27 mouse cellular contexts compared by ENCODE assay signal in the genomic region with DNA sequence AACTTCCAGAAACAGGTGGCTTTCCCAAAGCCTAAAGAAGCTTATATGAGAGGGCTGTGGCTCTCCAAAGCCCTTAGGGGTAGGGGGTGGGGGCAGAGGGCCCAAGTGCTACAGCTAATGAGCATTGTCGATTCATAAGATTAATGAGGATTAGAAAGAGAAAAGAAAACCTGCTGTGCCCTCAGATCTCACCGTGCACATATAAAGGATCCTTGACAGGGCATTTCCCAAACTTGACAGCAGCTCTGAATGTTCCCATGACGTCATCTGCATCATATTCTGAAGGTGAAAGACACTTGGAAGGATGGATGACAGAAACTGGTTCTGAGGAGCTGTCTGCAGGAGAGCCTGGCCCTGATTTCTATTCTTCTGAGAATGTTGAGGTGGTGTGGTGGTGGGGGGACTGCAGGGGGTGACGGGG.
DNase-seq lines count a peak whose midpoint lies in the region; ATAC-seq lines count a peak whose summit lies in the region.
"Had no signal": no experiment of that assay in that cellular context is flagged by ENCODE, and none has a peak within 500 bp of the region (broad histone marks: within the 10 kb centered on the region; RNA-seq: fewer than 3 reads in every experiment).

No protein-coding gene starts in this region.

- WGBS in hindbrain, embryonic 10.5 days: 40% methylated on average over 4 of the region's 4 CpGs
- WGBS in hindbrain, embryonic 13.5 days: 19% methylated on average over 4 of the region's 4 CpGs
- 16% methylated on average over 4 of the region's 4 CpGs for WGBS in forebrain, embryonic 10.5 days
- WGBS in forebrain, embryonic 14.5 days: 5% methylated on average over 4 of the region's 4 CpGs

- ATAC-seq in hindbrain, embryonic 13.5 days (ENCODE audit: low FRiP score): no peak
- peak; percentile 83 for ATAC-seq in forebrain, embryonic 14.5 days
- ATAC-seq: activated CD4-positive, CD25-positive, alpha-beta regulatory T cell, adult 4 months; intestine, postnatal 0 days had no signal

- no peaks in the 10 kb centered on the region for H3K36me3 ChIP-seq in hindbrain, embryonic 10.5 days
- no peaks in the 10 kb centered on the region for H3K36me3 ChIP-seq in hindbrain, embryonic 13.5 days
- no peaks in the 10 kb centered on the region for H3K36me3 ChIP-seq in forebrain, embryonic 10.5 days (replicated peaks)
- no peaks in the 10 kb centered on the region for H3K36me3 ChIP-seq in forebrain, embryonic 14.5 days (ENCODE audit: control insufficient read depth, insufficient read depth, low read length)
- H3K36me3 ChIP-seq: embryonic facial prominence, embryonic 12.5 days; kidney, embryonic 15.5 days; liver, embryonic 13.5 days; neural tube, embryonic 12.5 days; stomach, embryonic 15.5 days had no signal

- H3K4me1 ChIP-seq in hindbrain, embryonic 10.5 days (replicated peaks): peaks cover 19% of the 10 kb centered on the region; the same call in 1 of the 2 replicates
- H3K4me1 ChIP-seq in hindbrain, embryonic 13.5 days (replicated peaks): peaks cover 8% of the 10 kb centered on the region; the same call in 1 of the 2 replicates
- H3K4me1 ChIP-seq in forebrain, embryonic 10.5 days: peaks cover 47% of the 10 kb centered on the region
- peaks cover 22% of the 10 kb centered on the region for H3K4me1 ChIP-seq in forebrain, embryonic 14.5 days (ENCODE audit: control insufficient read depth, insufficient read depth, low read length)
- H3K4me1 ChIP-seq: embryonic facial prominence, embryonic 12.5 days; kidney, embryonic 15.5 days; liver, embryonic 13.5 days; megakaryocyte, embryonic 14.5 days; neural tube, embryonic 12.5 days; stomach, embryonic 15.5 days had no signal

- no peak overlapping the region for H3K4me3 ChIP-seq in hindbrain, embryonic 10.5 days
- H3K4me3 ChIP-seq in hindbrain, embryonic 13.5 days: no peak overlapping the region
- H3K4me3 ChIP-seq in forebrain, embryonic 10.5 days: no peak overlapping the region
- no peak overlapping the region for H3K4me3 ChIP-seq in forebrain, embryonic 14.5 days (ENCODE audit: low read depth, low read length)
- H3K4me3 ChIP-seq: embryonic facial prominence, embryonic 12.5 days; erythroblast, embryonic 14.5 days; kidney, embryonic 15.5 days; liver, embryonic 13.5 days; megakaryocyte, embryonic 14.5 days; neural tube, embryonic 12.5 days; stomach, embryonic 15.5 days had no signal

- H3K27ac ChIP-seq in hindbrain, embryonic 10.5 days: peak overlapping the region; percentile 13; the same call in 1 of the 2 replicates
- no peak overlapping the region for H3K27ac ChIP-seq in hindbrain, embryonic 13.5 days
- peak overlapping the region; percentile 93 for H3K27ac ChIP-seq in forebrain, embryonic 10.5 days
- H3K27ac ChIP-seq in forebrain, embryonic 14.5 days (ENCODE audit: low read depth, low read length): peak overlapping the region; percentile 86
- H3K27ac ChIP-seq: embryonic facial prominence, embryonic 12.5 days; kidney, embryonic 15.5 days; liver, embryonic 13.5 days; neural tube, embryonic 12.5 days; stomach, embryonic 15.5 days had no signal

- DNase-seq in hindbrain, embryonic 10.5 days (ENCODE audit: low spot score): no peak
- DNase-seq in forebrain, embryonic 10.5 days (ENCODE audit: extremely low spot score, low spot score): peak; percentile 73
- DNase-seq in forebrain, embryonic 14.5 days (ENCODE audit: low spot score): peak; percentile 95
- peak; percentile 49 for DNase-seq in retina, embryonic 14.5 days (ENCODE audit: low spot score)
- DNase-seq in lung, postnatal 25 days (ENCODE audit: low spot score): no peak
- no peak for DNase-seq in layer of hippocampus, postnatal 36 days
- DNase-seq: adrenal gland, postnatal 10 days; cerebellum, adult 2 months; cerebellum, postnatal 25 days; gastrocnemius, postnatal 10 days; heart, postnatal 10 days; kidney, postnatal 36 days; liver, embryonic 13.5 days; lung, adult 2 months; lung, postnatal 14 days; thymus, adult 18-20 months; thymus, postnatal 36 days had no signal

- no peak overlapping the region for H3K9ac ChIP-seq in hindbrain, embryonic 13.5 days
- H3K9ac ChIP-seq in forebrain, embryonic 14.5 days (ENCODE audit: low read length): no peak overlapping the region
- H3K9ac ChIP-seq: embryonic facial prominence, embryonic 12.5 days; kidney, embryonic 15.5 days; liver, embryonic 13.5 days; neural tube, embryonic 12.5 days; stomach, embryonic 15.5 days had no signal

- no peak overlapping the region for H3K4me2 ChIP-seq in hindbrain, embryonic 13.5 days
- no peak overlapping the region for H3K4me2 ChIP-seq in forebrain, embryonic 14.5 days (ENCODE audit: low read length)
- H3K4me2 ChIP-seq: embryonic facial prominence, embryonic 12.5 days; heart, embryonic 11.5 days; kidney, embryonic 15.5 days; liver, embryonic 13.5 days; neural tube, embryonic 12.5 days; stomach, embryonic 15.5 days had no signal

- no peaks in the 10 kb centered on the region for H3K27me3 ChIP-seq in hindbrain, embryonic 10.5 days (ENCODE audit: insufficient read depth, poor library complexity, severe bottlenecking)
- 0 out of 2 replicates have a peak, but pooled peaks cover 7% of the 10 kb centered on the region for H3K27me3 ChIP-seq in hindbrain, embryonic 13.5 days
- H3K27me3 ChIP-seq in forebrain, embryonic 10.5 days (ENCODE audit: poor library complexity, severe bottlenecking): peaks cover 6% of the 10 kb centered on the region; the same call in 1 of the 2 replicates
- H3K27me3 ChIP-seq in forebrain, embryonic 14.5 days (replicated peaks; ENCODE audit: control insufficient read depth, insufficient read depth, low read length): no peaks in the 10 kb centered on the region
- H3K27me3 ChIP-seq: embryonic facial prominence, embryonic 12.5 days; kidney, embryonic 15.5 days; liver, embryonic 13.5 days; megakaryocyte, embryonic 14.5 days; neural tube, embryonic 12.5 days; stomach, embryonic 15.5 days had no signal

- H3K9me3 ChIP-seq in hindbrain, embryonic 10.5 days: no peaks in the 10 kb centered on the region
- no peaks in the 10 kb centered on the region for H3K9me3 ChIP-seq in hindbrain, embryonic 13.5 days
- 0 out of 2 replicates have a peak, but pooled peaks cover 3% of the 10 kb centered on the region for H3K9me3 ChIP-seq in forebrain, embryonic 10.5 days
- no peaks in the 10 kb centered on the region for H3K9me3 ChIP-seq in forebrain, embryonic 14.5 days (replicated peaks; ENCODE audit: control insufficient read depth, low read length)
- H3K9me3 ChIP-seq: embryonic facial prominence, embryonic 12.5 days; kidney, embryonic 15.5 days; liver, embryonic 13.5 days; neural tube, embryonic 12.5 days; stomach, embryonic 15.5 days had no signal

Comparison
In these comparisons a context has a peak if more than half of its experiments do, and no peak if none do; other contexts are left out.
1. DNase-seq: peak in forebrain, embryonic 10.5 days (single experiment), forebrain, embryonic 14.5 days (single experiment) and retina, embryonic 14.5 days (single experiment); none in hindbrain, embryonic 10.5 days (single experiment), lung, postnatal 25 days (single experiment) and layer of hippocampus, postnatal 36 days (0 of 2).